Mouse (Mus musculus): ENCODE measurements around the gene Galnt10. TPM values are rescaled to one million over a fixed set of nuclear protein-coding genes. Genes with fewer than 3 reads are reported as not detected.

Galnt10 gene
- polyA plus RNA-seq, 1 experiment from 2014 or later, result 18.4 TPM

DNA sequence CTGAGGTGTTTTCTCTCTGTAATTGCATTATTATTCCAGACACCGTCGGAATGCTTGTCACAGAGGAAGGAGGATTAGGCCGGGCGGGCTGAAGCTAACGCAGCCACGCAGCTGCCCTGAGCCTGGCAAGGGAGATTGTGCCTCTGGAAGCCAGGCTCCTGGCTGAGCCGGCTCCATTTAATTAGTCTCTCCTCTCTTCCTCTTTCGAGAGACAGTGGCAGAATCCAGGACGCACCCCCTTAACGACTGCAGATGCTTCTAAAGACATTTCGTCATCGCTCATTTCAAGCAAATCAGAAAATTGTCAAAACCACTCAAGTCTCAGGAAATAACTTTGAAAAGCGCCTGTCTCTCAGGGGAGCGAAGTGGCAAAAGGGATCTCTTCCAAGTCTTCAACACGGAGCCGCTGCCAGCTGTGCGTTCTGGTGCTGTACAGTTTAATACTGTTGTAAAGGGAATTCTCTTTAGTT is 51.0 kb downstream of the Galnt10 start:
- Histone ChIP-seq H3K9me3 (no peaks in the 10 kb centered on the region), H3K4me1 (peaks cover 24% of the 10 kb centered on the region), H3K4me3 (no peak overlapping the region), H3K27me3 (replicated peaks) (peaks cover 10% of the 10 kb centered on the region; the same call in 1 of the 2 replicates), H3K27ac (no peak overlapping the region), H3K36me3 (no peaks in the 10 kb centered on the region), H3K9ac (0 out of 2 replicates have a peak overlapping the region, but pooled peaks have one; percentile 18), H3K4me2 (replicated peaks) (peak overlapping the region; percentile 41)
- peak; percentile 34; the same call in 1 of the 2 replicates for ATAC-seq (ENCODE audit: low FRiP score, low read depth)
- WGBS, result 23% methylated on average over 17 of the region's 17 CpGs

DNA sequence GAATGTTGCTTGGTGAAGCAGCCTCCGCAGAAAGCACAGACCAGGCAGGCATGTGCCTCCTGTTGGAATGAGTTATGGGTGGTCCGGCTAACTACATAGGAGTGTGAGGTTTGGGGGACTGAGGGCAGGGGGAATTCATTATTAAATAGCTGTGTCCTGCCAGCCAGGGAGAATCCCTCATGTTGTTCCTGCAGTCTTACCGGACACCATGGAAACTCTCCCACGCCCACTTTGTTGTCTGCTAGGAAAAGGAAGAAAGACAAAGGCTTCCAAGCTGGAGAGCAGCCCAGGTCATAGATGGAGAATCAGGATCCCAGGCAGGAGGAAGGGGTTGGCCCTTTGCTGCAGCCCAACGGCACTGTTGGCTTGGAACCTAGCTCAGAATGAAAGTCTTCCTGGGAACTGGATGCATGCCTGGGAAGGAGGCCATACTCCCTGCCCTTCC is 51.6 kb downstream of the Galnt10 start:
- 14% methylated on average over 5 of the region's 5 CpGs for WGBS

DNA sequence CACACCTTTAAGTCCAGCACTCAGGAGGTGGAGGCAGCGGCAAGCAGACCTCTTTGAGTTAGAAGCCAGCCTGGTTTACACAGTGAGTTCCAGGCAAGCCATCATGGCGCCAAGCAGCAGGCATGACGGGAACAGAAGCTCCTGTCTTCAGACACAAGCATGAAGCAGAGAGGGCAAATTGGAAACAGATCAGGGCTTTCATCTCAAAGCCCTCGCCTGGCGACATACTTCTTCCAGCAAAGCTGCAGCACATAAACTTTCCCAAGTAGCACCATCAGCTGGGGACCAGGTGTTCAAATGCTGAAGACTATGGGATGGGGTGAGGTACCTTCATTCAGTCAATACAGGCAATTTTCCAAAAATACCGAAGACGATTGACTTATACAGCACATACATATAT is 54.9 kb downstream of the Galnt10 start:
- H3K9ac ChIP-seq, result no peak overlapping the region
- H3K27ac ChIP-seq, result no peak overlapping the region
- peaks cover 3% of the 10 kb centered on the region; the same call in 1 of the 2 replicates for H3K36me3 ChIP-seq
- H3K27me3 ChIP-seq (replicated peaks), result peaks cover 10% of the 10 kb centered on the region; the same call in 1 of the 2 replicates
- 91% methylated on average over 7 of the region's 7 CpGs for WGBS
- H3K4me1 ChIP-seq, result peaks cover 25% of the 10 kb centered on the region
- no peaks in the 10 kb centered on the region for H3K9me3 ChIP-seq
- ATAC-seq (ENCODE audit: low FRiP score, low read depth), result no peak
- H3K4me3 ChIP-seq, result no peak overlapping the region
- H3K4me2 ChIP-seq (replicated peaks), result no peak overlapping the region

More for the DNA sequence above, 51.6 kb downstream of the Galnt10 start:
- Histone ChIP-seq H3K36me3 (no peaks in the 10 kb centered on the region), H3K4me3 (no peak overlapping the region), H3K9me3 (no peaks in the 10 kb centered on the region), H3K4me1 (peaks cover 24% of the 10 kb centered on the region), H3K27ac (no peak overlapping the region), H3K27me3 (replicated peaks) (peaks cover 10% of the 10 kb centered on the region; the same call in 1 of the 2 replicates), H3K4me2 (replicated peaks) (peak overlapping the region; percentile 41), H3K9ac (no peak overlapping the region)
- ATAC-seq (ENCODE audit: low FRiP score, low read depth), result peak; percentile 79

DNA sequence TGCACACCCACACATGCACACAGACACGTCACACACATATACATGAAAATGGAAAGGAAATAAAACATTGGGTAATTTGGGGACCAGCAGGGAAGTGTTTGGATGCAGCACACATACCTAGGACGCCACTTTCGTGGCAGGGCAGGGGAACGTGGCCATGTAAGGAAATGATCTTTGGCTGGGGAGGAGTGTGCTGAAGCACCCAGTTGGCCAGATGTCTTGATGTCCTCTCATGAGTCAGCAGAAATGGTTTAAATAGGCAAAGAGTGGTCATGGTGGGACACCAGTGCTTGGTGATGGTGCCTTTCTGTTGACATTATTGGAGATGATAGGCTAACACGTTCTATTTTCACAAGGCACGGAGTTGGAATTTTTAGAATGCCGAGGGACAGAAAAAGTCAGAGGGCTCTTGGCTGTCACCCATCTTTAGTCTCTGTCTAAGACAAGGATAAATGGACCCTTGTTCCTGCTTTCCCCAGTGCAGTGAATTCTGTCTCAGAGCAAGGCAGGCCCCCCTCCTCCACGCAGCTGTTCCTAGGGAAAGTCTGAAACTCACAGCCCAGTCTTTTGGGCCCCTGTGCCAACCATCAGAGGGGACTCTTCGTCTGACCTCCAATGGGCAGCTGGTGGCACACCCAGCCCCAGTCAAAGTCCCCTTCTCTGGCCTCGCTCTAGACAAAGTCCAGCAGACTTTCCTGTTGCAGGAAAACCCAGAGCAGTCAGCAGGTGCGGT is 56.1 kb downstream of the Galnt10 start:
- WGBS, result 84% methylated on average over 11 of the region's 11 CpGs
- ATAC-seq (ENCODE audit: low FRiP score, low read depth), result no peak
- Histone ChIP-seq H3K9ac (no peak overlapping the region), H3K4me2 (replicated peaks) (no peak overlapping the region), H3K4me3 (no peak overlapping the region), H3K36me3 (peaks cover 3% of the 10 kb centered on the region; the same call in 1 of the 2 replicates), H3K27me3 (replicated peaks) (peaks cover 10% of the 10 kb centered on the region; the same call in 1 of the 2 replicates), H3K4me1 (peaks cover 19% of the 10 kb centered on the region), H3K9me3 (0 out of 2 replicates have a peak, but pooled peaks cover 3% of the 10 kb centered on the region), H3K27ac (no peak overlapping the region)

DNA sequence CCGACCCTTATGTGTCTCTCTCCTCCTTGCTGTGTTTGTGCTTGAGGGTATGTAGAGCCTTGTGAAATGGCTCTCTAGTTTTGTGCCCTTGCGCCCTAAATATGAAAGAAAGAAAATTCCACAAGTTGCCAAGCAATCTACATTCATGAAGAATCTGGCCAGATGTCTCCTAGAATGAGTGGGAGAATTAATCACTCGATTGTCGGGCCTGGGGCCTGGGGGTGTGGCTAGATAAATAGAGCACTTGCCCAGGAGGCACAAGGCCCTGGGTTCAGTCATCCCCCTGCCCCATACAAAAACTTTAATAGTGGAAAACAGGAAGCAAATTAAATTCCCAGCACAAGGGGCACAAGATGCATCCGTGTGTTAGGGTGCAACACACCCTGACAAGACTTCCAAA is 56.7 kb downstream of the Galnt10 start:
- H3K27me3 ChIP-seq (replicated peaks), result peaks cover 10% of the 10 kb centered on the region; the same call in 1 of the 2 replicates
- H3K4me2 ChIP-seq (replicated peaks), result no peak overlapping the region
- no peak overlapping the region for H3K27ac ChIP-seq
- no peak overlapping the region for H3K9ac ChIP-seq
- H3K9me3 ChIP-seq, result 0 out of 2 replicates have a peak, but pooled peaks cover 6% of the 10 kb centered on the region
- ATAC-seq (ENCODE audit: low FRiP score, low read depth), result no peak
- no peak overlapping the region for H3K4me3 ChIP-seq
- H3K36me3 ChIP-seq, result peaks cover 3% of the 10 kb centered on the region; the same call in 1 of the 2 replicates
- 61% methylated on average over 5 of the region's 5 CpGs for WGBS
- H3K4me1 ChIP-seq, result peaks cover 13% of the 10 kb centered on the region

DNA sequence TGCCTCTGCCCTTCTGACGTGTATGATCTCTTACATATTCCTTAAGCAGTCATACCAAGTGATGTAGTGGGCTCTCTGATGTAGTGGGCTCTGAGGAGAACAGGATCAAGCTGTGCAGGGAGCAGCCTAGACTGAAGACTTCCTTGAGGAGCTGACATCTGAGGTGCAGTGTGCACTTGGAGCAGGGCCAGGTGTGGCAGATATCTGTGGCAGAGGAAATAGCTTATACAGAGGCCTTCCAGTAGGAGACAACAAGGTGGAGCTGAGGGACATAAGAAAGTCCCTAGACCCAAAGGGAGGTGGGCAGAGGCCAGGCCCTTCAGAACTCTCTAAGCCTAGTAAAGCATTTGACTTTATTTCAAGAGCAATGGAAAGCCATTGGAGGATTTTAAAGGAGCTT is 61.4 kb downstream of the Galnt10 start:
- H3K36me3 ChIP-seq, result peaks cover 3% of the 10 kb centered on the region; the same call in 1 of the 2 replicates
- H3K4me1 ChIP-seq, result 0 out of 2 replicates have a peak, but pooled peaks cover 5% of the 10 kb centered on the region
- 96% methylated on average over 1 of the region's 1 CpGs for WGBS
- no peak overlapping the region for H3K4me2 ChIP-seq (replicated peaks)
- no peak for ATAC-seq (ENCODE audit: low FRiP score, low read depth)
- 0 out of 2 replicates have a peak, but pooled peaks cover 11% of the 10 kb centered on the region for H3K9me3 ChIP-seq
- no peaks in the 10 kb centered on the region for H3K27me3 ChIP-seq (replicated peaks)
- H3K27ac ChIP-seq, result no peak overlapping the region
- no peak overlapping the region for H3K4me3 ChIP-seq
- H3K9ac ChIP-seq, result no peak overlapping the region

DNA sequence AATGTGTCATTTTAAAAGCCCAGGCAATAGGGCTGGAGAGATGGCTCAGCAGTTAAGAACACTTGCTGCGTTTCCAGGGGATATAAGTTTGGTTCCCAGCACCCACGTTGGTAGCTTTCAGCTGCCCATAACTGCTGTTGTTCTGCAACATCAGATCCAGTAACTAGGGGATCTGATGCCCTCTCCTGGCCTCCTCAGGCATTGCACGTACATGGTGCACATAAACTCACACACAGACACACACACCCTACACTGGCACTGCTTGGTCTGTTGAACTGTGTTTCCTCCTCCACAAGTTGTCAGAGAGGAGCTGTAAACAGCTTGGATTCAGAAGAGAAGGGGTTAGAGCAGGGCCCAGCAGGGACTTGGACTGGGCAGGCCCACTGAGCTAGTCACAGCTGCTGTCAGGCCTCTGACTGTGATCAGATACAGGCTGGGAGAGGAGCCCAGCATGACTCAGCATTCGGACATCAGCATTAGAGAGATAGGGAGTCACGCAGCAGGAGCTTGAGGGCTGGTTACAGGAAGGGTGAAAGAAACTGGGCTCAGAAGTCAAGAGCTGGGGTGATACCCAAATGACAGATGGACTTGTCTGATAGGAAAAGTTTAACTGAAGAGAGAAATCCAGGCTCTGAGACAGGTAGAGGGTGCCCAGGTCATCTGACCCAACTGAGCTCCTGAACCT is 62.0 kb downstream of the Galnt10 start:
- Histone ChIP-seq H3K27me3 (replicated peaks) (no peaks in the 10 kb centered on the region), H3K9me3 (0 out of 2 replicates have a peak, but pooled peaks cover 11% of the 10 kb centered on the region), H3K9ac (no peak overlapping the region), H3K4me1 (0 out of 2 replicates have a peak, but pooled peaks cover under 1% of the 10 kb centered on the region), H3K4me3 (no peak overlapping the region), H3K36me3 (peaks cover 3% of the 10 kb centered on the region; the same call in 1 of the 2 replicates), H3K4me2 (replicated peaks) (no peak overlapping the region), H3K27ac (no peak overlapping the region)
- no peak for ATAC-seq (ENCODE audit: low FRiP score, low read depth)
- WGBS, result 95% methylated on average over 5 of the region's 5 CpGs

DNA sequence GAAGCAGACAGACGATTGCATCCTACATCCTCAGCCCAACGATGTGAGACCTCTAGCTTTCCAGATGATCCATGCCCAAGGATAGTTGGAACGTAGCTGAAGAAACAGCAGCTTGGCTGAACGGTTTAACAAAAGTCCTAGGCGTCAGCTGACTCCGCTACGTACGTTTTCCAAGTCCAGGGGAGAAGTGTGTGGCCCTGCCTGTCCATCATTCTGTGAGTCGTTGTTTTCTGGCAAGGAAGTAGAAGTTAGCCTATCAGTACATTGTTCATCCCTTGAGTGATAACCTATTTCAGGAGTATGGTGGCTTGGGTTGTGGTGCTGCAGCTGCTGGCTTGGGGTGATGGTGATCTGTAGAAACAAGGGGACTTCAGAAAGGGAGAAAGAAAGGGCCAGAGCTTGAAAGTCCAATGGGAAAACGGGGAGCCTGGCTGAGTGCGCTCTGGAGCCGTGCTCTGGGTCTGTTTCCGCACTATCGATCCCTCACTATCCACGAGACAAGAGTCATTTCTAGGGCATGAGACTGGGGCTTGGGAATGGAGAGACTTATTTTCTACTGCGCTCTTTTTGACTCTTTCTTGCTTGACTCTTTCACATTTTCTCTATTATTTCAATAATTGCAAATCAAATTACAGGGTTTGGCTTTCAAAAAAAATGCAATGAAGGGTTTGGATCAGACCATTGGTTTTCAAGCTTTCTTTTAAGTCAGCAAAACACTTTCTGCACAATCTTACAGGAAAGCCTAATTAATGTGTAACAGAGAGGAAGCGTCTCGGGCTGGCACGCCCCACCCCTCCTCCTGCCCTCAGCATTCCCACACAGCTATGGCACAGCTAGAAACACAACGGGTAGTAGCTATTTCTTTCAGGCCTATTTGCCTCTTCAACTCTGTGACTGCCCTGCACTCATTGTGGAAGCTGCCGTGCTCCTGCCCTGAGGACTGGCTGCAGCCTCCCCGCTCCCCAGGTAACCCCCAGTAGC is 63.2 kb downstream of the Galnt10 start:
- no peak overlapping the region for H3K4me2 ChIP-seq (replicated peaks)
- no peak overlapping the region for H3K4me3 ChIP-seq
- WGBS, result 85% methylated on average over 22 of the region's 22 CpGs
- no peak for ATAC-seq (ENCODE audit: low FRiP score, low read depth)
- no peak overlapping the region for H3K27ac ChIP-seq
- peaks cover 3% of the 10 kb centered on the region; the same call in 1 of the 2 replicates for H3K36me3 ChIP-seq
- no peak overlapping the region for H3K9ac ChIP-seq
- H3K9me3 ChIP-seq, result 0 out of 2 replicates have a peak, but pooled peaks cover 11% of the 10 kb centered on the region
- no peaks in the 10 kb centered on the region for H3K27me3 ChIP-seq (replicated peaks)
- no peaks in the 10 kb centered on the region for H3K4me1 ChIP-seq

DNA sequence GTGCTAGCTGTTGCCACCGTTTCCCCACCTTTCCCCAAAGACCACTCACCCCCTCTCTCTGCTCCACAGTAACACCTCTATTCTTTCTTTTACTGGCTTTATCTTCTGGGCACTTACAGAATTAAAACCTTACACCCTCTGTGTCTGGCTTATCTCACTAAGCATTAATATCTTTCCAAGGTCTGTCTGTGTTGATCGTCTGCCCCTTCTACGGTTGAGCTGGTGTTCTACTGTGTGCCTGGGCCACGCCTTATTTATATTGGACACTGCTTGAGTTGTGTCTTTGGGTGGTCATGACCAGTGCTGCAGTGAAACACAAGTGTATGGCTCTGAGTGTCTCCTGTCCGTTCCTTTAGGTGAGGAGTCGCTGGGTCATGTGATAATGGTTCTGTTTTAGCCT is 68.7 kb downstream of the Galnt10 start:
- no peak for ATAC-seq (ENCODE audit: low FRiP score, low read depth)
- Histone ChIP-seq H3K4me3 (no peak overlapping the region), H3K9ac (no peak overlapping the region), H3K36me3 (no peaks in the 10 kb centered on the region), H3K4me2 (replicated peaks) (no peak overlapping the region), H3K27ac (no peak overlapping the region), H3K27me3 (replicated peaks) (no peaks in the 10 kb centered on the region), H3K9me3 (no peaks in the 10 kb centered on the region), H3K4me1 (no peaks in the 10 kb centered on the region)
- WGBS, result 90% methylated on average over 6 of the region's 6 CpGs

DNA sequence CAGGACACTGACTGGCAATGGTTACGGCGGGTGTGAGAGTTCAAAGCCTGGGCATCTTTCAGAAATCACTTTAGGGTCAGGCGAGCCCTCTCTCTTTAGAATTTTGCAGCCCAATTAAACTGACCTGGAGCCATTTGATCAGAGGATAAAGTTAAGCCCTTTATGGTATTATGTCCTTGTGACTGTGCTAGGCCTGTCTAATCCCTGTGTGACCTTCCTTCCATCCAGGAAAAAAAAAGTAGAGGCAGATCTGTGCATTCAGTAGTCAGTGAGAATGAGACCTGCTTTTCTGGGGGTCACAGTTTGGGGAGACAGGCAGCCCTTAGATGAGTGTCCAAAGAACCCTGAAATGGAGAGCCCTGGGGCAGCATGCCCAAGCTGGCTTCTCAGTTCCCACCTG is 71.5 kb downstream of the Galnt10 start:
- 57% methylated on average over 3 of the region's 3 CpGs for WGBS
- no peaks in the 10 kb centered on the region for H3K27me3 ChIP-seq (replicated peaks)
- no peak for ATAC-seq (ENCODE audit: low FRiP score, low read depth)
- no peak overlapping the region for H3K9ac ChIP-seq
- H3K4me1 ChIP-seq, result no peaks in the 10 kb centered on the region
- H3K4me2 ChIP-seq (replicated peaks), result no peak overlapping the region
- no peaks in the 10 kb centered on the region for H3K9me3 ChIP-seq
- H3K27ac ChIP-seq, result no peak overlapping the region
- H3K4me3 ChIP-seq, result no peak overlapping the region
- no peaks in the 10 kb centered on the region for H3K36me3 ChIP-seq

DNA sequence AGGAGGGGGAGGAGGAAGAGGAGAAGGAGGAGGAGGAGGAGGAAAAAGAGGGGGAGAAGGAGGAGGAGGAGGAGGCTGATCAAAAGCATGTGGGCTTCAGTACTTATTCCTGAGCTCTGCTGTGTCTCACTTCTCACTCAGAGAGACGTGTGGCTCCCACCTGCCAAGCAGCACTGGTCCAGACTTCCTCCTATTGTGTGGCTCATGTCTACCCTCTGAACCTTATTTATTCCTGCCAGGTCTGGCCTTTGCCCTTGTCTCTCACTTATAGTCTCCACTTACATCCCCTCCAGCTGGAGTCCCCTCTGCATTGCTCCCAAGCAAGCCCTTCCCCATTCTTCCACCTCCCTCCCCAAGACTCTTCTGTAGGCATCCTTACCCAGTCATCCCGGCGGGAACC is 72.2 kb downstream of the Galnt10 start:
- Histone ChIP-seq H3K9me3 (no peaks in the 10 kb centered on the region), H3K36me3 (no peaks in the 10 kb centered on the region), H3K4me1 (no peaks in the 10 kb centered on the region), H3K27ac (no peak overlapping the region), H3K9ac (no peak overlapping the region), H3K4me3 (no peak overlapping the region), H3K4me2 (replicated peaks) (no peak overlapping the region), H3K27me3 (replicated peaks) (no peaks in the 10 kb centered on the region)
- WGBS, result 76% methylated on average over 3 of the region's 3 CpGs
- no peak for ATAC-seq (ENCODE audit: low FRiP score, low read depth)

Measured in neural tube, embryonic 12.5 days (tissue).